Mouse (Mus musculus): ENCODE results near the gene Rab26. TPM values are rescaled to one million over a fixed set of nuclear protein-coding genes. Genes with fewer than 3 reads are reported as not detected.
A peak's percentile ranks its signal among the peaks of the same experiment; 100 is the strongest.

Gene Rab26
- polyA plus RNA-seq, 1 experiment from 2014 or later: 6.6 TPM

GRCm38 (mm10) chr17:24489265-24490030 lies 44.6 kb downstream of the Rab26 start:
- Histone ChIP-seq H3K27ac (ENCODE audit: low read length) (no peak overlapping the region), H3K4me1 (ENCODE audit: control insufficient read depth, insufficient read depth, low read length) (peaks cover 17% of the 10 kb centered on the region), H3K27me3 (replicated peaks; ENCODE audit: control insufficient read depth, insufficient read depth, low read length) (peaks cover 22% of the 10 kb centered on the region), H3K36me3 (ENCODE audit: control insufficient read depth, insufficient read depth, low read length) (no peaks in the 10 kb centered on the region), H3K4me3 (ENCODE audit: low read length) (peak overlapping the region; percentile 71), H3K4me2 (ENCODE audit: low read depth, low read length) (peak overlapping the region; percentile 100), H3K9me3 (ENCODE audit: control insufficient read depth, low read length) (no peaks in the 10 kb centered on the region), H3K9ac (ENCODE audit: low read depth, low read length) (peak overlapping the region; percentile 71)
- ATAC-seq: peak; percentile 30; the same call in 1 of the 2 replicates
- 23% methylated on average over 19 of the region's 19 CpGs for WGBS

- Histone ChIP-seq H3K27ac (ENCODE audit: low read length) (peak overlapping the region; percentile 28; the same call in 1 of the 2 replicates), H3K4me1 (ENCODE audit: control insufficient read depth, insufficient read depth, low read length) (peaks cover 17% of the 10 kb centered on the region)
- WGBS: under 1% methylated on average over 69 of the region's 81 CpGs
Observed at GRCm38 (mm10) chr17:24488662-24489264, 45.2 kb downstream of the Rab26 start.

GRCm38 (mm10) chr17:24488186-24488661 lies 45.8 kb downstream of the Rab26 start, which contains the start of gene Caskin1:
Gene Caskin1, plus strand, starts transcription at chr17:24488601.
- peak; percentile 52 for ATAC-seq
- Histone ChIP-seq H3K9me3 (ENCODE audit: control insufficient read depth, low read length) (no peaks in the 10 kb centered on the region), H3K4me1 (ENCODE audit: control insufficient read depth, insufficient read depth, low read length) (peaks cover 17% of the 10 kb centered on the region), H3K27ac (ENCODE audit: low read length) (peak within 1 kb of the TSS; percentile 28; the same call in 1 of the 2 replicates), H3K27me3 (replicated peaks; ENCODE audit: control insufficient read depth, insufficient read depth, low read length) (peaks cover 22% of the 10 kb centered on the region), H3K4me3 (ENCODE audit: low read length) (peak within 1 kb of the TSS; percentile 71), H3K9ac (ENCODE audit: low read depth, low read length) (peak within 1 kb of the TSS; percentile 71), H3K36me3 (ENCODE audit: control insufficient read depth, insufficient read depth, low read length) (no peaks in the 10 kb centered on the region), H3K4me2 (ENCODE audit: low read depth, low read length) (peak within 1 kb of the TSS; percentile 100)
- under 1% methylated on average over 27 of the region's 45 CpGs for WGBS

More at GRCm38 (mm10) chr17:24488662-24489264, 45.2 kb downstream of the Rab26 start:
- H3K9me3 ChIP-seq (ENCODE audit: control insufficient read depth, low read length): no peaks in the 10 kb centered on the region
- H3K4me3 ChIP-seq (ENCODE audit: low read length): peak overlapping the region; percentile 71
- H3K36me3 ChIP-seq (ENCODE audit: control insufficient read depth, insufficient read depth, low read length): no peaks in the 10 kb centered on the region
- peak overlapping the region; percentile 100 for H3K4me2 ChIP-seq (ENCODE audit: low read depth, low read length)
- peaks cover 22% of the 10 kb centered on the region for H3K27me3 ChIP-seq (replicated peaks; ENCODE audit: control insufficient read depth, insufficient read depth, low read length)
- peak overlapping the region; percentile 71 for H3K9ac ChIP-seq (ENCODE audit: low read depth, low read length)
- peak; percentile 68 for ATAC-seq

GRCm38 (mm10) chr17:24485090-24485860 lies 48.7 kb downstream of the Rab26 start:
- no peak overlapping the region for H3K4me2 ChIP-seq (ENCODE audit: low read depth, low read length)
- peak overlapping the region; percentile 37; the same call in 1 of the 2 replicates for H3K9ac ChIP-seq (ENCODE audit: low read depth, low read length)
- peaks cover 21% of the 10 kb centered on the region for H3K4me1 ChIP-seq (ENCODE audit: control insufficient read depth, insufficient read depth, low read length)
- WGBS: 56% methylated on average over 11 of the region's 11 CpGs
- no peaks in the 10 kb centered on the region for H3K36me3 ChIP-seq (ENCODE audit: control insufficient read depth, insufficient read depth, low read length)
- peaks cover 22% of the 10 kb centered on the region for H3K27me3 ChIP-seq (replicated peaks; ENCODE audit: control insufficient read depth, insufficient read depth, low read length)
- H3K27ac ChIP-seq (ENCODE audit: low read length): no peak overlapping the region
- ATAC-seq: no peak
- no peaks in the 10 kb centered on the region for H3K9me3 ChIP-seq (ENCODE audit: control insufficient read depth, low read length)
- no peak overlapping the region for H3K4me3 ChIP-seq (ENCODE audit: low read length)

GRCm38 (mm10) chr17:24483495-24483894 lies 50.5 kb downstream of the Rab26 start:
- H3K9ac ChIP-seq (ENCODE audit: low read depth, low read length): no peak overlapping the region
- WGBS: 85% methylated on average over 3 of the region's 3 CpGs
- no peak overlapping the region for H3K27ac ChIP-seq (ENCODE audit: low read length)
- H3K4me1 ChIP-seq (ENCODE audit: control insufficient read depth, insufficient read depth, low read length): peaks cover 19% of the 10 kb centered on the region
- H3K36me3 ChIP-seq (ENCODE audit: control insufficient read depth, insufficient read depth, low read length): no peaks in the 10 kb centered on the region
- H3K9me3 ChIP-seq (ENCODE audit: control insufficient read depth, low read length): no peaks in the 10 kb centered on the region
- H3K4me3 ChIP-seq (ENCODE audit: low read length): no peak overlapping the region
- H3K27me3 ChIP-seq (replicated peaks; ENCODE audit: control insufficient read depth, insufficient read depth, low read length): peaks cover 15% of the 10 kb centered on the region
- no peak for ATAC-seq
- no peak overlapping the region for H3K4me2 ChIP-seq (ENCODE audit: low read depth, low read length)

GRCm38 (mm10) chr17:24481027-24481815 lies 52.8 kb downstream of the Rab26 start:
- Histone ChIP-seq H3K4me1 (ENCODE audit: control insufficient read depth, insufficient read depth, low read length) (peaks cover 18% of the 10 kb centered on the region), H3K4me3 (ENCODE audit: low read length) (no peak overlapping the region), H3K36me3 (ENCODE audit: control insufficient read depth, insufficient read depth, low read length) (peaks cover 9% of the 10 kb centered on the region), H3K4me2 (ENCODE audit: low read depth, low read length) (no peak overlapping the region), H3K27ac (ENCODE audit: low read length) (no peak overlapping the region), H3K9ac (ENCODE audit: low read depth, low read length) (no peak overlapping the region; the same call in 1 of the 2 replicates), H3K27me3 (replicated peaks; ENCODE audit: control insufficient read depth, insufficient read depth, low read length) (0 out of 2 replicates have a peak, but pooled peaks cover 2% of the 10 kb centered on the region), H3K9me3 (ENCODE audit: control insufficient read depth, low read length) (no peaks in the 10 kb centered on the region)
- no peak for ATAC-seq
- WGBS: 89% methylated on average over 20 of the region's 20 CpGs

GRCm38 (mm10) chr17:24480201-24480826 lies 53.7 kb downstream of the Rab26 start:
- no peak overlapping the region; the same call in 1 of the 2 replicates for H3K9ac ChIP-seq (ENCODE audit: low read depth, low read length)

GRCm38 (mm10) chr17:24479431-24479830 lies 54.6 kb downstream of the Rab26 start:
- H3K9me3 ChIP-seq (ENCODE audit: control insufficient read depth, low read length): no peaks in the 10 kb centered on the region
- peak overlapping the region; percentile 46 for H3K4me2 ChIP-seq (ENCODE audit: low read depth, low read length)
- no peaks in the 10 kb centered on the region for H3K27me3 ChIP-seq (replicated peaks; ENCODE audit: control insufficient read depth, insufficient read depth, low read length)
- H3K36me3 ChIP-seq (ENCODE audit: control insufficient read depth, insufficient read depth, low read length): peaks cover 21% of the 10 kb centered on the region
- peak overlapping the region; percentile 88 for H3K4me3 ChIP-seq (ENCODE audit: low read length)
- H3K27ac ChIP-seq (ENCODE audit: low read length): peak overlapping the region; percentile 45; the same call in 1 of the 2 replicates
- 24% methylated on average over 1 of the region's 1 CpGs for WGBS
- no peak for ATAC-seq
- H3K4me1 ChIP-seq (ENCODE audit: control insufficient read depth, insufficient read depth, low read length): peaks cover 16% of the 10 kb centered on the region
- no peak overlapping the region for H3K9ac ChIP-seq (ENCODE audit: low read depth, low read length)

More at GRCm38 (mm10) chr17:24480201-24480826, 53.7 kb downstream of the Rab26 start:
- Histone ChIP-seq H3K4me1 (ENCODE audit: control insufficient read depth, insufficient read depth, low read length) (peaks cover 16% of the 10 kb centered on the region), H3K27ac (ENCODE audit: low read length) (peak overlapping the region; percentile 54; the same call in 1 of the 2 replicates), H3K27me3 (replicated peaks; ENCODE audit: control insufficient read depth, insufficient read depth, low read length) (0 out of 2 replicates have a peak, but pooled peaks cover 2% of the 10 kb centered on the region), H3K36me3 (ENCODE audit: control insufficient read depth, insufficient read depth, low read length) (peaks cover 17% of the 10 kb centered on the region), H3K9me3 (ENCODE audit: control insufficient read depth, low read length) (no peaks in the 10 kb centered on the region), H3K4me2 (ENCODE audit: low read depth, low read length) (0 out of 2 replicates have a peak overlapping the region, but pooled peaks have one; percentile 12), H3K4me3 (ENCODE audit: low read length) (no peak overlapping the region)
- ATAC-seq: no peak
- WGBS: 49% methylated on average over 3 of the region's 3 CpGs
